Mouse (Mus musculus) kidney, embryonic 14.5 days (tissue): ENCODE measurements at regions not wholly inside any gene's neighbourhood (a gene's known extent, or its start where the extent isn't known, plus 50 kb on each side); places are given as distances from the start of the nearest gene placed in this dataset.

Experiments used
- ATAC-seq: fragments of 200-750 bp; cut with Nextera tagmentation; 2 replicates; pipeline ENCODE4 v1.8.0; 2017; ENCODE audit warnings: moderate number of reproducible peaks, mild to moderate bottlenecking, moderate TSS enrichment, moderate library complexity; ENCODE audit not compliant: low FRiP score, low TSS enrichment
- H3K27ac ChIP-seq: fragments of 300-500 bp; sonication (generic); 2 replicates; pipeline ENCODE4 v1.5.1; 2014; ENCODE audit warnings: low read depth, mild to moderate bottlenecking, low read length, moderate library complexity, mixed read lengths
- H3K27me3 ChIP-seq: fragments of 300-500 bp; sonication (generic); 2 replicates; pipeline ENCODE4 v1.6.1; 2014; ENCODE audit warnings: mild to moderate bottlenecking, low read length; ENCODE audit not compliant: control insufficient read depth, insufficient read depth
- H3K36me3 ChIP-seq: fragments of 300-500 bp; sonication (generic); 2 replicates; pipeline ENCODE4 v1.6.1; 2014; ENCODE audit warnings: low read length, mixed read lengths; ENCODE audit not compliant: control insufficient read depth, insufficient read depth
- H3K4me1 ChIP-seq: fragments of 300-500 bp; sonication (generic); 2 replicates; pipeline ENCODE4 v1.6.1; 2014; ENCODE audit warnings: low read length, mixed read lengths; ENCODE audit not compliant: control insufficient read depth, insufficient read depth
- H3K4me2 ChIP-seq: fragments of 300-500 bp; sonication (generic); replicated peaks from 2 replicates; pipeline ENCODE4 v1.6.1; 2014; ENCODE audit warnings: low read depth, mild to moderate bottlenecking, low read length
- H3K4me3 ChIP-seq: fragments of 300-500 bp; sonication (generic); 2 replicates; pipeline ENCODE4 v1.5.1; 2014; ENCODE audit warnings: mild to moderate bottlenecking, low read length
- H3K9ac ChIP-seq: fragments of 300-500 bp; sonication (generic); 2 replicates; pipeline ENCODE4 v1.6.1; 2014; ENCODE audit warnings: low read depth, mild to moderate bottlenecking, low read length, moderate library complexity
- H3K9me3 ChIP-seq: fragments of 300-500 bp; sonication (generic); 2 replicates; pipeline ENCODE4 v1.6.1; 2016; ENCODE audit warnings: low read length; ENCODE audit not compliant: control insufficient read depth
- WGBS: fragments of 180-500 bp; shearing (Covaris S2); extraction: QIAGEN DNeasy Blood & Tissue Kit; methylation state at CpG from one replicate; pipeline ENCODE4 v1.1.7; 2014; 5-methylcytosine and 5-hydroxymethylcytosine counted together

- no peaks in the 10 kb centered on the region for H3K36me3 ChIP-seq
- no peaks in the 10 kb centered on the region for H3K27me3 ChIP-seq
- no peaks in the 10 kb centered on the region for H3K4me1 ChIP-seq
- no peak overlapping the region for H3K27ac ChIP-seq
- WGBS: 96% methylated on average over 23 of the region's 23 CpGs
- no peak overlapping the region for H3K4me2 ChIP-seq
- no peak overlapping the region for H3K4me3 ChIP-seq
- no peak for ATAC-seq
- no peak overlapping the region for H3K9ac ChIP-seq
- H3K9me3 ChIP-seq: peaks cover 10% of the 10 kb centered on the region; the same call in 1 of the 2 replicates
Measured at GRCm38 (mm10) chr3:54633446-54633845, 59.2 kb upstream of the Supt20 start.

GRCm38 (mm10) chr3:54634456-54634855 is 58.2 kb upstream of the Supt20 start:
- ATAC-seq: no peak
- Histone ChIP-seq H3K36me3 (no peaks in the 10 kb centered on the region), H3K4me2 (no peak overlapping the region), H3K4me3 (no peak overlapping the region), H3K27ac (no peak overlapping the region), H3K4me1 (no peaks in the 10 kb centered on the region), H3K27me3 (no peaks in the 10 kb centered on the region), H3K9me3 (peaks cover 10% of the 10 kb centered on the region; the same call in 1 of the 2 replicates), H3K9ac (no peak overlapping the region)
- 96% methylated on average over 10 of the region's 10 CpGs for WGBS
